Mouse (Mus musculus) layer of hippocampus, adult 8-10 months (tissue): ENCODE data around the gene Ccdc124. TPM values are rescaled to one million over a fixed set of nuclear protein-coding genes. Genes with fewer than 3 reads are reported as not detected.
A peak's percentile ranks its signal among the peaks of the same experiment; 100 is the strongest.

Experiments used
- DNase-seq, 2 experiments: peaks; one replicate each; pipeline ENCODE4 v3.0.0; 2022; ENCODE audit warnings: low spot score in 2 of 2
- total RNA-seq, 4 experiments: library from RNA; stranded (reverse); gene quantifications; 2 replicates each; pipeline ENCODE4 v1.2.4; 2022

Ccdc124 gene
- total RNA-seq, 4 experiments from 2014 or later = 69.8 to 87.9 (median 78.7) TPM

GRCm38 (mm10) chr8:70849333-70849990 lies 24.3 kb downstream of the Ccdc124 start:
- DNase-seq = no peak

DNA sequence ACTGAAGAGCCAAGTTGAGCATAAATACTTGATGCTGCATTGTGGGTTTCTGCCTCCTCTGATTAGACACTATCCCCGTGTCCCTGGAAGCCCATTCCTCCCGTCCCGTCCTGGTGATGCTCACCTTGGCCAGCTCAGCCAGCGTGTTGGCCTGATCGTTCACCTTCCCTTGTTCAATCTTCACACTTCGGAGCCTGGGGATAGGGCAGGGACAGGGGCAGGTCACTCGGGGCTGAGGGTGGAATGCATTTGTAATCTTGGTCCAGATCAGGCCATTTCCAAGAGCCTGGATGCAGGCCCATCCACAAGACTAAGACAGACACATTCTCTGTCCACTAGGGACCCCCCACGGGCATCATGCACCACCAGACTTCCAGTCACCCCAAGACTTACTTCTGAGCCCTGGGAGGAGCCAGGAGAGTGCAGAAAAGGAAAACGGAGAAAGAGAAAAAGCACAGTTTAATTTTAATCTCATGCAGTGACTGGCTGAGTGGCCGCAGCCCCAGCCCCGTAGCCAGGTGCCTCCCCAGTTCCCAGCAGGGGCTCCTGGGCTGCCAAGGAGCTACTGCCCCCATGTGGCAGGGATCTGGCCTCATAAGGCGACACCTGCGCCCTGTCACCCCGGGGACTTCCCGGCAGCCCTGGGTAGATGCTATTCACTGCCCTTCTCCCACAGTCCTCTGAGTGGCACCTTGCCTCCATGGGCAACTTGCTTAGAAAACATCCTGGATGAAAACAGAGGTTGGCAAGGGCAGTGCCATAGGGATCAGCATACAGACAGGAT lies 27.2 kb downstream of the Ccdc124 start:
- no peak for DNase-seq

DNA sequence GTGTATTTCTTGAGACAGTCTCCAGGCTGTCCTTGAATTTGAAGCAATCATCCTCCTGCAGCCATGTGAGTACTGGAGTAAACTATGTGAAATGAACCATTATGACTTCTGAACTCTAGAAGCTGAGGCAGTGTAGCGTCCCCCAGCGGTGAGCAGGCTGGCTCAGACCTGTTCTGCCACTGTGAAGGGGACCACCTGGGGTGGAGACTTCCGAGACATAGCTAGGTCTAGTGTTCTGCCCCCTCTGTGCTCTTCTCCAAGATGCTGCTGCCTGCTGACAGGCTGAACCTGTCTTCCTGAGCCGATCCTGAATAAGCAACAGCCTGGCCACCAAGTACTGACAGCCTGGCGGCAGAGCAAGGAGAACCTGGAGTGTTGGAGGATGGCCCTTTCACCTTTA lies 28.6 kb downstream of the Ccdc124 start:
- no peak for DNase-seq

DNA sequence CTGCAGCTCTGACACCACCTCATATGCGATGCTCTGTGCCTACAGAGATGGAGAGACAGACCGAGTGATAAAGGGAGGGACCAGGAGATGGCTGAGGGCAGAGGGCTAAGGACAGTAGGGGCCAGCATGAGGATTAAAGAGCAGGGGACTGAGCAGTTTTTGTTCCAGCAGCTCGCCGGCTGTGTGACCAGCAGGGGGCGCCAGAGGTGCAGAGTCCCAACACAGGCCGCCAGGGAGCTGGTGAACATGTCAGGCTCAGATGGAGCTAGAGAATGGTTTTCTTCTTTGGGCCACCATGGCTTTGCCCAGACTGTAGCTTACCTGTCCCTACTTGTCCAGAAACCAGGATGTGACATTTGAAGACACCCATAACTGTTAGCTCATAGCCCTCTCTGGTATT lies 29.2 kb downstream of the Ccdc124 start:
- peak; percentile 75 to 90 for DNase-seq

- no peak for DNase-seq
These were observed 29.8 kb downstream of the Ccdc124 start for GRCm38 (mm10) chr8:70843941-70844340.

DNA sequence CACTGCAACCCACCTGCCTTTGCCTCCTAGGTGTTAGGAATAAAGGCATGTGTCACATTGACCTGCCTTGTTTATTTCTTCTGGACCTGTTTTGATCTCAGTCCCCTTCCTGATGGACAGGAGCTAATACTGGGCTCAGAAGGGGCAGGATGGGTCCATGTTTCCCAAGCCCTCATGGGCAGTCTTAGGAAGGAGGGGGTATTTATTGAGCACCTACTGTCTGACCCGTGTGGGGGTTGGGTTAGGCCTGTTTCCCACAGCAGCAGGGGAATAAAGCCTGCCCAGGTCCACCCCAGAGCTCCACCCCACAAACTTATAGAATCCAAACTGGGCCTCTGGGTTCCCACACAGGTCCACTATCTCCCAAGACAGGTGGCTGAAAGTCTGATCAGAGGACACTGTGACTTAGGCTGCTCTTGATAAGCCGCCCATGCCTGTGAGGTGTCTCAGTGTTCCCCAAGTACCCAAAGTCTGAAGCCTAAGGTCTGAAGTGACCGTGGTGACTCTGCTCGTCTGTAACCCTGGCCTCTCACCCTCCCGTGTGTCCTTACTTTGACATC lies 30.4 kb downstream of the Ccdc124 start:
- DNase-seq = no peak

DNA sequence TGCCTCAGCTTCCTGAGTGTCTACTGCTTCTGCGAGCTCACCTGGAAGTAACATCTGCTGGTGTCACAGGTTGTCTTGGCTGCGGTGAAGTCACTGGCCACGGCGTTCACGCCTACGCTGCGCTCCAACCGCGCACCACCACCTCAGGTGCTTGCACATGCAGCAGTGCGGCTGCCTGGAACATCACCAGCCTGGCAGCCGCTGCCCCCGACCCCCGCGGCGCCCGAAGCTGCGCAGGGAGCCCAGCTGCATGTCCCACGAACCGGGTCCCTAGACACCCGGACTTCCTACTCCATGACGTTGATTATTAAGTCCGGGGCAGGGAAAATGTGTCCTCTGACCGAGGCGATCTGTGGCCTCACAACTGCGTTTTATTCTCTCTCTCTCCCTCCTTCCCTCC lies 31.3 kb downstream of the Ccdc124 start:
- DNase-seq = no peak

GRCm38 (mm10) chr8:70841147-70842072 lies 32.3 kb downstream of the Ccdc124 start:
- peak; percentile 81 to 93 for DNase-seq

GRCm38 (mm10) chr8:70840590-70840989 lies 33.1 kb downstream of the Ccdc124 start:
- DNase-seq = no peak

GRCm38 (mm10) chr8:70839408-70840351 lies 34.1 kb downstream of the Ccdc124 start, which contains the start of gene Arrdc2:
TSS of gene Arrdc2 (minus strand) at chr8:70839720.
- DNase-seq = peak; percentile 99 to 100

- DNase-seq = no peak
These were observed 34.9 kb downstream of the Ccdc124 start for GRCm38 (mm10) chr8:70838654-70839407.

- DNase-seq = no peak
These were observed 37.1 kb downstream of the Ccdc124 start for GRCm38 (mm10) chr8:70836666-70837065.

DNA sequence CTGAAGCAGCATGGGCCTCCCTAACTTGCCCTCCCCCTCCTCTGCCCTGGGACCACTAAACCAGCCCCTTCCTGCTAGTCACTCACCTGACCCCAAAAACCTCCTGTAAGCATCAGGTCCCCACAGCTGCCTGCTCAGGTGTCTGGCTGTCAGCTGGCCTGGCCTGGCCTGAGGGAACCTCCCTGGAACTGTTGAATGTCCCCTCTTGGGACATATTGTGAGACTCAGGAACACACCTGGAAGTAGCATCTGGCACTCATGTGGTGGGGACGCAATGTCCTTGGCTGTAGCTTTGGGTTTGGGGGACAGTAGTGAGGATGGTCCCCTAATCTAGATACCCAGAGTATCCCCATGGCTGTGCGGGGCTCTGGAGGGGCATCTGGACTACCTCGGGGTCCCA lies 39.7 kb downstream of the Ccdc124 start:
- no peak for DNase-seq

GRCm38 (mm10) chr8:70833520-70833919 lies 40.2 kb downstream of the Ccdc124 start:
- peak in 1 of 2 experiments; percentile 68 for DNase-seq

GRCm38 (mm10) chr8:70833018-70833482 lies 40.7 kb downstream of the Ccdc124 start:
- no peak for DNase-seq

GRCm38 (mm10) chr8:70832371-70832770 lies 41.4 kb downstream of the Ccdc124 start:
- no peak for DNase-seq

- DNase-seq = no peak
These were observed 42.2 kb downstream of the Ccdc124 start for GRCm38 (mm10) chr8:70831517-70831916.

GRCm38 (mm10) chr8:70827796-70828195 lies 45.9 kb downstream of the Ccdc124 start:
- DNase-seq = no peak

GRCm38 (mm10) chr8:70827010-70827409 lies 46.7 kb downstream of the Ccdc124 start:
- no peak for DNase-seq
